Comparison of ENCODE assay signal across 8 mouse cellular contexts in genomic region chr4:145239049-145239830, GRCm38 (mm10). TPM values are rescaled to one million over a fixed set of nuclear protein-coding genes. Genes with fewer than 3 reads are reported as not detected.
A peak's percentile ranks its signal among the peaks of the same experiment; 100 is the strongest.
DNase-seq lines count a peak whose midpoint lies in the region; ATAC-seq lines count a peak whose summit lies in the region.

No protein-coding gene starts in this region.

- intact Hi-C loops in heart, postnatal 36 days (cut with DNase I), result no loop called here

- no peak for ATAC-seq in CD4-positive, CD25-positive, alpha-beta regulatory T cell, adult 4 months

- peak; percentile 44 for DNase-seq in CD4-positive, CD25-positive, alpha-beta regulatory T cell, adult 2 months (ENCODE audit: low read depth, low spot score)
- peak; percentile 30 for DNase-seq in urinary bladder, postnatal 25 days (ENCODE audit: low spot score)
- no peak for DNase-seq in urinary bladder, postnatal 10 days (ENCODE audit: low spot score)
- peak; percentile 80 to 82 for DNase-seq in heart, postnatal 36 days
- peak; percentile 69 for DNase-seq in layer of hippocampus, adult 9-11 months
- DNase-seq in lung, postnatal 25 days (ENCODE audit: low spot score), result peak; percentile 62
- DNase-seq in thymus, postnatal 10 days (ENCODE audit: low spot score in 2 of 2), result no peak

RNA-seq across cellular contexts. Expression of gene Tnfrsf1b, which starts 7.4 kb away (rescaled TPM):
- polyA plus RNA-seq in CD4-positive, CD25-positive, alpha-beta regulatory T cell, adult 4 months (2017; shearing (Covaris generic)), result 100 to 1,000 TPM; 115 to 174 TPM
- total RNA-seq in heart, postnatal 36 days (2021), result 1 to 10 TPM; 6.0 to 8.1 TPM

RNA-seq across cellular contexts. Expression of gene Vps13d, which starts 44.4 kb away (rescaled TPM):
- polyA plus RNA-seq in CD4-positive, CD25-positive, alpha-beta regulatory T cell, adult 4 months (2017; shearing (Covaris generic)), result 10 to 100 TPM; 19.0 to 20.6 TPM
- total RNA-seq in heart, postnatal 36 days (2021), result 10 to 100 TPM; 70.1 to 73.5 TPM

Comparison
In these comparisons a context has a peak if more than half of its experiments do, and no peak if none do; other contexts are left out.
1. DNase-seq: peak in CD4-positive, CD25-positive, alpha-beta regulatory T cell, adult 2 months (single experiment), urinary bladder, postnatal 25 days (single experiment), heart, postnatal 36 days (2 of 2), layer of hippocampus, adult 9-11 months (single experiment) and lung, postnatal 25 days (single experiment); none in urinary bladder, postnatal 10 days (single experiment) and thymus, postnatal 10 days (0 of 2).